Mouse (Mus musculus) bone marrow macrophage, adult 2 months (primary cell): ENCODE results near the gene Spint2.
A peak's percentile ranks its signal among the peaks of the same experiment; 100 is the strongest.

Experiments
- CTCF ChIP-seq: IDR thresholded peaks from 2 replicates; pipeline ENCODE4 v1.5.1; 2012; ENCODE audit warnings: low read depth, mild to moderate bottlenecking, low read length, moderate library complexity
- POLR2A ChIP-seq: IDR thresholded peaks from 2 replicates; pipeline ENCODE4 v1.6.1; 2012; ENCODE audit warnings: mild to moderate bottlenecking, low read depth, low read length, borderline replicate concordance

DNA sequence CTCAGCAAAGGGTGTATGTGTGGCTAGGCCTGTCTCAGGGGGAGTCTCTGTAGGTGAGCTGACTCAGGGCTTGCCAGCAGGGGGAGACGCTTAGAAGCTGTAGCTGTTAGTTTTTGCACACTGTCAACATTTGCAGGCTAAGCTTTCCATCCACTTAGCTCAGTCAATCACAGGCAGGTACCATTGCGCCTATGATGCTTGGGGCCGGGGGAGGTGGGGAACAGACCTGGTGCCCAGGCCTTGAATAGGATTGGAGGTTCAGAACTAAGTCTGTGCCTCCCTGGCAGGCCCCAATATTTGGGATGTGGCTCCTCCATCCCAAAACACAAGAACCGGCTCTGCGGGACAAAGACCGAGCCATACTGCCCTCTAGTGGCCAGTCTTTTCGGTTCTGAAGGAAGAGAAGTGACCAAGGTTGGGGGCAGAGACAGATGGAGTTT lies 19.4 kb upstream of the Spint2 start:
- TF ChIP-seq POLR2A: no peak
- peak; percentile 75 for TF ChIP-seq CTCF
